Mouse (Mus musculus) kidney, postnatal 0 days (tissue): ENCODE results near the gene Napsa. TPM values are rescaled to one million over a fixed set of nuclear protein-coding genes. Genes with fewer than 3 reads are reported as not detected.

ENCODE experiments used
- ATAC-seq: fragments of 200-750 bp; cut with Nextera tagmentation; replicated peaks from 2 replicates; pipeline ENCODE4 v1.8.0; 2017; ENCODE audit warnings: low read depth, moderate number of reproducible peaks, moderate TSS enrichment, moderate library complexity; ENCODE audit not compliant: low FRiP score
- DNase-seq: peaks from one replicate; pipeline ENCODE4 v3.0.0-alpha.2; 2016; ENCODE audit warnings: low spot score
- H3K27ac ChIP-seq: fragments of 300-500 bp; sonication (generic); 2 replicates; pipeline ENCODE4 v1.5.1; 2014; ENCODE audit warnings: mild to moderate bottlenecking
- H3K27me3 ChIP-seq: fragments of 300-500 bp; sonication (generic); 2 replicates; pipeline ENCODE4 v1.6.1; 2014; ENCODE audit warnings: low read length, mixed read lengths; ENCODE audit not compliant: insufficient read depth
- H3K36me3 ChIP-seq: fragments of 300-500 bp; sonication (generic); 2 replicates; pipeline ENCODE4 v1.6.1; 2014; ENCODE audit warnings: low read length, mixed read lengths; ENCODE audit not compliant: insufficient read depth
- H3K4me1 ChIP-seq: fragments of 300-500 bp; sonication (generic); replicated peaks from 2 replicates; pipeline ENCODE4 v1.6.1; 2014; ENCODE audit warnings: antibody characterized with exemption, low read length, mixed read lengths; ENCODE audit not compliant: insufficient read depth
- H3K4me2 ChIP-seq: fragments of 300-500 bp; sonication (generic); 2 replicates; pipeline ENCODE4 v1.6.1; 2014; ENCODE audit warnings: mild to moderate bottlenecking, low read length, moderate library complexity, mixed read lengths
- H3K4me3 ChIP-seq: fragments of 300-500 bp; sonication (generic); replicated peaks from 2 replicates; pipeline ENCODE4 v1.5.1; 2014; ENCODE audit warnings: low read depth, low read length
- H3K9ac ChIP-seq: fragments of 300-500 bp; sonication (generic); 2 replicates; pipeline ENCODE4 v1.6.1; 2014; ENCODE audit warnings: low read depth, low read length
- H3K9me3 ChIP-seq: fragments of 300-500 bp; sonication (generic); replicated peaks from 2 replicates; pipeline ENCODE4 v1.6.1; 2016; ENCODE audit warnings: low read length, inconsistent platforms, mixed read lengths
- CTCF ChIP-seq: IDR thresholded peaks from 2 replicates; pipeline ENCODE4 v1.5.1; 2016; ENCODE audit warnings: antibody characterized with exemption, low read depth, mild to moderate bottlenecking, moderate library complexity
- WGBS: fragments of 180-500 bp; shearing (Covaris S2); extraction: QIAGEN DNeasy Blood & Tissue Kit; methylation state at CpG from one replicate; pipeline ENCODE4 v1.1.7; 2014; 5-methylcytosine and 5-hydroxymethylcytosine counted together
- polyA plus RNA-seq: library from polyadenylated mRNA; unstranded; fragments of >200 nt; fragmentation: Nextera tagmentation; extraction: Ambion mirVana; gene quantifications from 2 replicates; pipeline ENCODE4 v1.2.1, GENCODE M21; 2015

The Napsa gene
- polyA plus RNA-seq, 1 experiment from 2014 or later = 408 TPM

DNA sequence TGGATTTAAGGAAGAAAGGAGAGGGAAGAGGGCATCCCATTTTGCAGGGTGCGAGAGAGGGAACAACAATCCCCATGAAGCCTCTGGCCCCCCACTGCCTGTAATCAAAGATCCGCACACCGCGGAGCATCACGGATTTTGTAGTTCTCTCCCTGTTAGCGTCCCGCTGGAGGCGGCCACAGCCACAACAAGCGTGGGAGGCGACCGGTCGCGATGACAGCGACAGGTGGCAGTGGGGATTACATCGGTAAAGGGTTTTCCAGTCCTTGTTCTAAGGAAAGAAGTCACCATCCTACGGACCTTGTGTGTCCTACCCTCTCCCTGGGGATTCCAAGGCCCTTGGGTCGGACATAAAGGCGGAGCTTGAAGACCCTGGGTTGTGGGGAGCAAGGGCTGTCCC lies 14.8 kb downstream of the Napsa start:
- Histone ChIP-seq H3K4me1 (peaks cover 3% of the 10 kb centered on the region; the same call in 1 of the 2 replicates), H3K9me3 (no peaks in the 10 kb centered on the region), H3K4me2 (peak overlapping the region; percentile 37), H3K4me3 (peak overlapping the region; percentile 19; the same call in 1 of the 2 replicates), H3K27me3 (peaks cover 42% of the 10 kb centered on the region), H3K36me3 (no peaks in the 10 kb centered on the region), H3K9ac (no peak overlapping the region), H3K27ac (no peak overlapping the region)
- DNase-seq (peak; percentile 64), ATAC-seq (no peak)
- no peak for TF ChIP-seq CTCF
- 0% methylated on average over 18 of the region's 18 CpGs for WGBS

DNA sequence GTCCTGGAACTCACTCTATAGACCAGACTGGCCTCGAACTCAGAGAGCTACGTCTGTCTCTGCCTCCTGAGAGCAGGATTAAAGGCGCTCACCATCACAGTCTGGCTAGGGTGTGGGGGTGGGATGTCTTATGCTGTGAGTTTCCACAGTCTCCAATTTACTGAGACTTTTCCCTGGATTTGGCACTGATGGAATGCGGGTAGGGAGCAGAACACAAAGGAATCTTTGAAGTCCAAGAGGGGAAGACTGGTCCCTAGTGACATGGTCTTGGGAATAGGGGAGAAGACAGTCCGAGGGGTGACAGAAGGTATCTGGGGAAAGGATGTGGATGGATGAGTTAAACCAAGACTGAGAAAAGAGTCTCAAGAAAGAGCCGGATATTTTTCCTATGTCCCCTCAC lies 15.5 kb downstream of the Napsa start:
- H3K27me3 ChIP-seq = peaks cover 50% of the 10 kb centered on the region
- TF ChIP-seq CTCF = no peak
- no peak for DNase-seq
- no peaks in the 10 kb centered on the region for H3K36me3 ChIP-seq
- H3K4me3 ChIP-seq = no peak overlapping the region
- no peak overlapping the region for H3K4me2 ChIP-seq
- H3K4me1 ChIP-seq = peaks cover 3% of the 10 kb centered on the region; the same call in 1 of the 2 replicates
- H3K9ac ChIP-seq = no peak overlapping the region
- H3K9me3 ChIP-seq = no peaks in the 10 kb centered on the region
- no peak for ATAC-seq
- 38% methylated on average over 6 of the region's 6 CpGs for WGBS
- no peak overlapping the region for H3K27ac ChIP-seq

DNA sequence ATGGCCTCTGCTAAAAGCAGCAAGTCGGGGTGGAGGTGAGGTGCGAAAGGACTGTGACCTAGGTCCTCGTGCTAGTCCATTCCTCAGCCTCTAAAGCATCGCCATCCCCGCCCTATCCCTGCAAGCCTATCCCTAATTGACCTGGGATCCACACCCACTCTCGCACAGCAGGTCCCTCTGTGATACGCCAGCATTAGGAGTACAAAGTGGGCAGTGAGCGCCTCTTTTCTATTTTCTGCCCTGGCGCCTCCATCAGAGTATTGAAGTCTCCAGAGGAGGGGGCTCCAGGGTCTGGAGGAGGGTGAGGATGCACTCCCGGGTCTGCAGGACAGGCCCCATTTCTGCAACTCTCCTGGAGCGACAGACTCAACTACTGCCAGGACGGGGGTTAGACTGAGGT lies 16.2 kb downstream of the Napsa start:
- Histone ChIP-seq H3K9ac (no peak overlapping the region), H3K27ac (no peak overlapping the region), H3K27me3 (peaks cover 57% of the 10 kb centered on the region), H3K4me3 (no peak overlapping the region), H3K9me3 (no peaks in the 10 kb centered on the region), H3K4me2 (peak overlapping the region; percentile 91), H3K4me1 (peaks cover 3% of the 10 kb centered on the region; the same call in 1 of the 2 replicates), H3K36me3 (no peaks in the 10 kb centered on the region)
- no peak for DNase-seq
- ATAC-seq = no peak
- TF ChIP-seq CTCF = no peak
- WGBS = 3% methylated on average over 12 of the region's 12 CpGs

DNA sequence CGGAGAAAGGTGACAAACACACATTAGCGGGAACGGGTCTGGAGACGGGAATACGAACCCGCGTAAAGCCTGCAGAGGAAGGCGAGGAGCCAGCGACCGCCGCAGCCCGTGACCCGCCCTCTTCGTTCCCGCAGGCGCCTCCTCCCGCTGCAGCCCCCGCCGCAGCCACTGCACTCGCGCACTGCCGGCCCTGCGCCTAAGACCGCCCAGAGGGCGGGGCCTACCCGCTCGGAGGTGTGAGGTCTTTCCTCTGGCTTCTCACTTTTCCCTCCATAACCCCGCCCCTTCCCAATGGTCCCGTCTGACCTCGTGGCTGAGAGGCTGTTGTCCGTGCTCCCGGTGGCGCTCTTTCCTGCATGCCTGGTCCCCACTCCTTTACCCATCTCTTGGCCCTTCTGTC lies 17.0 kb downstream of the Napsa start:
- TF ChIP-seq CTCF = no peak
- peak overlapping the region; percentile 31 for H3K4me3 ChIP-seq
- ATAC-seq = peak; percentile 30
- peak; percentile 67 for DNase-seq
- H3K9ac ChIP-seq = 0 out of 2 replicates have a peak overlapping the region, but pooled peaks have one; percentile 23
- H3K9me3 ChIP-seq = no peaks in the 10 kb centered on the region
- under 1% methylated on average over 32 of the region's 33 CpGs for WGBS
- H3K4me1 ChIP-seq = peaks cover 3% of the 10 kb centered on the region; the same call in 1 of the 2 replicates
- H3K27ac ChIP-seq = no peak overlapping the region
- peaks cover 61% of the 10 kb centered on the region for H3K27me3 ChIP-seq
- H3K36me3 ChIP-seq = no peaks in the 10 kb centered on the region
- peak overlapping the region; percentile 91 for H3K4me2 ChIP-seq

DNA sequence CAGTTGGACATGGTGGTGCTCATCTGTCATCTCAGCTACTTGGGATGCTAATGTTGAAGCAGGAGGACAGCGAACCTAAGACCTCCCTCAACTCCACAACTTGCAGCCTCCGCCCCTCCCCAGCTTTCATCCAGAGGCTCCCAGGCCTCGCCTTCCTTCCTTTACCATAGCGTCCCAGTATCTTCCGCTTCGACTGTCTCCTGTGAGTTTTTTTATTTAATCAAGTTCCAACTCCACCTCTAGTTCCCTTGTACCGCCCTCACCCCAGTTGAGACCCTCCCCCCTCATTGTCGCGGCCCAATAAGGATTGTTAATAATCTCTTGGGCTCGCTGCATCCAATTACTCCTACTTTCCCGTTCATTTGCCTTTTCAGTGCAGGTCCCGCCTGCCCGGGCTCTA lies 17.8 kb downstream of the Napsa start:
- 3% methylated on average over 13 of the region's 13 CpGs for WGBS
- no peaks in the 10 kb centered on the region for H3K36me3 ChIP-seq
- no peaks in the 10 kb centered on the region for H3K9me3 ChIP-seq
- H3K27me3 ChIP-seq = peaks cover 61% of the 10 kb centered on the region
- no peak for TF ChIP-seq CTCF
- H3K27ac ChIP-seq = no peak overlapping the region
- peak overlapping the region; percentile 91; the same call in 1 of the 2 replicates for H3K4me2 ChIP-seq
- H3K4me3 ChIP-seq = 0 out of 2 replicates have a peak overlapping the region, but pooled peaks have one; percentile 50
- ATAC-seq (no peak), DNase-seq (no peak)
- no peak overlapping the region for H3K9ac ChIP-seq
- H3K4me1 ChIP-seq = peaks cover 3% of the 10 kb centered on the region; the same call in 1 of the 2 replicates

DNA sequence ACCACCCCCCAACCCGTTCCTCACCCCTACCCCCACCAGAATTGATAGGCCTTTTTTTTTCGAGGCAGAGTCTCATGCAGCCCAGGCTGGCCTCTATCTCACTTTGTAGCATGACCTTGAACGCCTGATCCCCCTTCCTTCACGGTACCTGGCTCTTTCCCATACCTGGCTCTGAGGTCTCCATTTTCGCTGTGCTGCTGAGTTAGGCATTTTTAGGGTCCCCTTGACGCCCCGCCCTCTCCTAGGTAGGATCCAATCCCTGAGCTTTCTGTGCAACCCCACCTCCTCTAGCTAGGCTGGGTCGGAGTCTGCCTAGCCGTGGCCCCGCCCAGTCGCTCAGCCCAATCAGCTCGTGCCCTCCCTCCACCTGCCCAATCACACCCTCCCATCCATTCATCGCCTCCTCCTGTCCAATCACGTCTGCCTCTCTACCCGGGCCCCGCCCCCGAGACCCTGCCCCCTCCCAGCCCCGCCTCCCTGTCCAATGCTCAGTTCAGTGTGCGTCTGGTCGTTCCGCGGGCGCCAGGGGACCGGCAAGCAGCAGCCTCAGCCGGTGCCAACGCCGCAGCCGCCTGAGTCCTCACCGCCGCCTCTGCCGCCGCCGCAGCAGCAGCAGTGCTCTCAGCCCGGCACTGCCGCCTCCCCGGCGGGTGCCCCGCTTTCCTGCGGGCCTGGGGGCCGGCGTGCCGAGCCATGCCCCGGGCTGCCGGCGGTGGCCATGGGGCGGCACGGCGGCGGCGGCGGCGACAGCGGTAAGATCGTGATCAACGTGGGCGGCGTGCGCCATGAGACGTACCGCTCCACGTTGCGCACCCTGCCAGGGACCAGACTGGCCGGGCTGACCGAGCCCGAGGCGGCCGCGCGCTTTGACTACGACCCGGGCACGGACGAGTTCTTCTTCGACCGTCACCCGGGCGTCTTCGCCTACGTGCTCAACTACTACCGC lies 18.5 kb downstream of the Napsa start, which contains the start of gene Kcnc3:
Kcnc3 (plus strand) TSS at position 263 of the 946 bp plus-strand sequence.
- H3K9ac ChIP-seq = peak within 1 kb of the TSS; percentile 35; the same call in 1 of the 2 replicates
- peaks cover 3% of the 10 kb centered on the region; the same call in 1 of the 2 replicates for H3K4me1 ChIP-seq
- no peak within 1 kb of the TSS for H3K27ac ChIP-seq
- peak within 1 kb of the TSS; percentile 50 for H3K4me3 ChIP-seq
- DNase-seq = peak; percentile 96
- peaks cover 61% of the 10 kb centered on the region for H3K27me3 ChIP-seq
- H3K36me3 ChIP-seq = no peaks in the 10 kb centered on the region
- ATAC-seq = peak; percentile 95
- peak within 1 kb of the TSS; percentile 91 for H3K4me2 ChIP-seq
- no peaks in the 10 kb centered on the region for H3K9me3 ChIP-seq
- WGBS = under 1% methylated on average over 76 of the region's 80 CpGs
- TF ChIP-seq CTCF = no peak
